Mouse (Mus musculus) frontal cortex, adult 2 months (tissue): Measurements from ENCODE around the gene Wwc1. TPM values are rescaled to one million over a fixed set of nuclear protein-coding genes. Genes with fewer than 3 reads are reported as not detected.
A peak's percentile ranks its signal among the peaks of the same experiment; 100 is the strongest.
"Not testable (repeated sequence)": the region's sequence is repeated elsewhere in the genome, so short reads cannot be mapped to it uniquely, and the experiment has no call there.

Experiments used
- DNase-seq, 2 experiments: peaks; one replicate each; pipeline ENCODE4 v3.0.0; 2022; ENCODE audit warnings: low spot score in 1 of 2; ENCODE audit errors: extremely low spot score in 1 of 2
- polyA plus RNA-seq: library from polyadenylated mRNA; depleted of rRNA; stranded (reverse); fragments of >200 nt; gene quantifications from 2 replicates; pipeline ENCODE4 v1.2.3, GENCODE M21; 2012

Wwc1 gene
- polyA plus RNA-seq, 1 experiment: 79.1 TPM

DNA sequence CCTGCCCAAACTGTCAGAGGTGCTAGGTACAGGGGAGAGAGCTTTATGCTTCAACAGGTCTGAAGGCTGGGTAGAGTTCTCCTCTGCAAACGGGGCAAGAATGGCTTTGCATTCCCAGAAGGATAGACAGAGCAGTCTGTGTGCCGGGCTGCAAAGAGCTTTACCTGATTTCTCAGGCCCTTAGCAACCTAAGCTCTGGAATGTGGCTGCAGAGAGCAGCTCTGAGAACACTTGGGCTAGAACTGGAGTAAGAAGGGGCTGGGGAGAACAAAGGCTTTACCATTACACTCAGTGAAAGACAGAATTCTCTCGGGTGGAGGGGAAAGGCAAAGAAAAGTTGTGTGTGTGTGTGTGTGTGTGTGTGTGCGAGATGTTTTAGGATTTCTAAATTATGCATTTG is 86.9 kb downstream of the Wwc1 start:
- DNase-seq: no peak

DNA sequence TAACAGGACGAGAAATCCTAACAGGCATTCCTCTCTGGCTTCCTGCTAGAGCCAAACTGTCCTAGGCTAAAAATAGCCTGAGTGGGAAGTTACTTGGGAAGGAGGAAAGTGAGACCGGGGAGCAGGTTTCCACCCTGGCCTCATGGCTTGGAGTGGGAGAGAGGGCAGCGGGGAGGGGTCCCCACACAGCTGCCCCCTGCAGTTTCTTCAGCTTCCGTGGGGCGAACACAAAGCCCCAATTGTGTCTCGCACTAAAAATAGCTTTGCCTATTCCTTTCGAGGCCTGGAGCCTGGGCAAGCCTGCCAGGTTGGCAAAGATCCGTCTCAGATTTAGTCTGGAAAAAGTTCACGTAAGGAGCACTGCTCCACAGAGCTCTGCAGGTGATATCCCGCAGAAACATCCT is 87.3 kb downstream of the Wwc1 start:
- peak; percentile 21 to 55 for DNase-seq

DNA sequence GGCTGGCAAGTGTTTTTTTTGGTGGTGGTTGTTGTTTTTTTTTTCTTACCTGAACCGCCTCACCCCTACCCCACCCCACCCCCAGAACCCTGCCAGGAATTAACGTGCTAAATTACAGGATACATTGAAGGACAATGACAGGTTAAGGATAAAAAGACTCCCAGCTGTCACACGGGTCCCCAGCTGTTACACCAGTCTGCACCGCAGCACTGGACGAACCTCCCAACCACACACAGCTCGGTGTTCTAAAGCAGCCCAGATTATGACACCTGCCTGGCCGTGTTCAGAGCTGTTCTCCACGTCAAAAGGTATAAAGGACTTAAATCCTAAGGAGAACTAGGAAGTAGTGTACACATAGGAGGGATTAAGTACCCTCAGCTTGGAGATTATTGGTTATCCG is 88.0 kb downstream of the Wwc1 start:
- DNase-seq: no peak

DNA sequence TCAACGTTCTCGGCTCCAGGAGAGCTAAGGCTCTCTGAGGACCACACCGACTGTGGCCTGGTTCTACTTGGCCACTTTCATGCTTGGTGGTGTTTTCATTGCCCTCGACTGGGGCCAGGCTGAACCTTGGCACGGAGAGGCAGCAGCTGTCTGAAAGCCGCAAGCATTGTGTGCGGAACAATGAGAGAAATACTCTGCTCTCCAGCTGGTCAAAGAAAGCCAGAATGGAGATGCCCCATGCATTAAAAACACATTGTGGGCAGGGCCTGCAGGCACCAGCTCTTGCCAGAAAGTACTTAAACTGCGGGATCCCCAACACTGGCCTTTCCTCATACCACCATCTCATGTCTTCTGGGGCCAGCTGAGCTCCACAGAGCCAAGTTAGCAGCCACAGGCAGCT is 91.5 kb downstream of the Wwc1 start:
- peak in 1 of 2 experiments; percentile 13 for DNase-seq

DNA sequence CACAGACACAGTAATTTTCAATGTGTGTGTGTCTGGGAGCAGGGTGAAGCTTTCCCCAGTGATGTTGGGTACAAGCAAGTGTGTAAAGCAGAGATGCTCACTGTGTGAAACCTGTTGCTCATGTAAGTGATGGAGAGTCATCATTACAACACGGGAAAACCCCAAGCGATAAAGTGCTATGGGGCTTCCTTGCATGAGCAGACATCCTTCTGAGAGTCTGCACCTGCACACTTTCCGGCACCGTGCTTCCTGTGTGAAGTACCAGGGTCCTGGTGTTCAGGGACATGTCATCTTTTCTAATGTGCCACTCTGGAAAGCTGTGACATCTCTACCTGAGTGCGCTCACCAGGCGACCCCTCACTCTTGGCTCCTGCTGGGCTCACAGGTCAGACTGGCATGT is 97.5 kb downstream of the Wwc1 start:
- DNase-seq: no peak

DNA sequence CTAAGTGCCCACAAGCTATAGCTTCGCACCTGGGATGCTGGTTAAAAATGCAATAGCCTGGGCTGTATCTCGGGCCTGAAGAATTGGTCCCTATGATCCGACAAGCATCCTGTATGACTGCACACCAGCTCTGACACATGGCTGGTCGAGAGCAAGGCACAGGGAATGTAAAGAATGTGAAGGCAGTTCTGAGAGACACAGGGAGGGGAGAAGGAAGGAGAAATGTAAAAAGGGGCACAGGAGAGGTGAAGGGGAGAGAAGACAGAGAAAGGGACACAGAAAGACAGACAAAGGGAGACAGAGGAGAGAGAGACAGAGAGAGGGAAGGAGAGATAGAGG is 101.8 kb downstream of the Wwc1 start:
- DNase-seq: no peak

DNA sequence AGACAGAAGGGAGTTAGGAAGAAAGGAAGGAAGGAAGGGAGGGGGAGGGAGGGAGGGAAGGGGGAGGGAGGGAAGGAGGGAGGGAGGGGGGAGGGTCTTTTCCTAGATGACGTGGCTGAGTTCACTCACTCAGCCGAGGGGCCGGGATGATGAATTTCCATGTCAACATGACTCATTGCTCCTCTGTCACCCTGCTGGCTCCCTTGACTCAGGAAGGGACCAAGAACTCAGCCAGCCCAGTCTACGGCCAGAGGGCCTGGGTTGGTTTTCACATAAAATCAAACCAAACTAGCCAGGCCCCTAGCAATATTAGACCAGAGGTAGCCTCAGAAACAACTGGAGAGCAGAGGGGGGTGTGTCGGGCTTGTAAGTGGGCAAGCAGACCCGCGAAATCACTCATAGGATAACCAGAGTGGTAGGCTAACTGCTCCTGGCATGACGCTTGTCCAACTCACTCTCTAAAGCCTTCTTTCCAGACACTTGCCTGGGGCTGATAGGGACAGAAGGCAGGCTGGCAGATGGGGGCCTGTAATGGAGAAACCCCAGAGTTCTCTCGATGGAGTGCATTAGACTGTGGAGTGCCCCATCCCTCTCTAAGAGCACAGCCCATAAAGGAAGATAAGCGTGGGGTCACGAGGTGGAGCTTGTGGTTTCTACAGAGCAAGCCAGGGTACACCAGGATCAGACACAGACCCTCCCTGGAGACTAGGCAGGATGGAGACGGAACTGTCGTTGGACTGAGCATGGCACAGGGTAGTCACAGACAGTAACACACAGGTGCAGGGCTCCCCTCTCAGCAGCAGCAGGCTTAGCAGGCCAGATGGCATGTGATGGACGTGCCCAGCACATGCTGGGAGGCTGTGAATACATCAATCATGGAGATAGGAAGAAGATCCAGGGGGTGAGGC is 102.4 kb downstream of the Wwc1 start:
- DNase-seq: no peak

DNA sequence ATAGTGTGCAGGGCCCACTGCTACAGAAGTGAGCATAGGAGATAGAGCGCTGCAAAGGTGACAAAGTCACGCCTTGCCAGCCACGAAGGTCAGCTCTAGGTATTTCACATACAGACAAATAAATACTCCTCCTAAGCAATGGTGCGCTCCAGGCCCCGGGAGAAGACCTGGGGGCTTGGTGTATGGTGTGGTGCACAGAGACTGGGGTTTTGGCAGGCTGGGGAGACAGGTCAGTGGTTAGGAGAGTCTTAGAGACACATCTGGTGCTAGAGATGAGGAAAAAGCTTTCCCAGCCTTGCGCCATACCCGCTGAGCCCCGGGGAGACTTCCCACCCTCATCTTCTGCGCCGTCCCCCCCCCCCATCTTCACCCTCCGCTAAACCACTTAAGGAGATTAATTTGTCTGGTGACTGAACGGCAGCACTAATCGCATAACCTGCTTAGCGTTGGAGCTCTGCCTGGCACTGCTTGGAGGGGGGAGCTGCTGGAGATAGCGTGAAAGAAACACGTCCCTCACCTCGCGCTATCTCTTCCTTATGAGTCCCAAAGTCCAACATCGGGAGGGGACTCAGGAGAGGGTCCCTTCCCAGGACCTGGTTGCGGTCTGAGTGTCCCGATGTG is 106.6 kb downstream of the Wwc1 start:
- DNase-seq: no peak

DNA sequence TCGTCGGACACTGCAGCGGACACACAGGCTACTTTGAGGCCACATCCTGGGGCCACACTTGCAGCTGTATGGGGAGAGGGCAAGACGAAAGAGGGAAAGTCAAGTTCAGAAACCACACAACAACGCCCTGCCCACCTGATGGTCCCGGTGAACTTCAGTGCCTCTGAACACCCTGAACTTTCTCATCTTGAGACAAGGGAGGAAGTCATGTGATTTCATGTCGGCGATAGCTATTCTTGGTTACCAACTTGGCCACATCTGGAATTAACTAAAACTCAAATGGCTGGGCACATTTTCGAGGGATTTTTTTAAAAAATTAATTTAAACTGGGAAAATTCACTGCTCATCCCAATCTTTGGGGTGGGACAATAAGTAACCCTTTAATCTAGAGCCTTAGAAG is 109.4 kb downstream of the Wwc1 start:
- DNase-seq: no peak

DNA sequence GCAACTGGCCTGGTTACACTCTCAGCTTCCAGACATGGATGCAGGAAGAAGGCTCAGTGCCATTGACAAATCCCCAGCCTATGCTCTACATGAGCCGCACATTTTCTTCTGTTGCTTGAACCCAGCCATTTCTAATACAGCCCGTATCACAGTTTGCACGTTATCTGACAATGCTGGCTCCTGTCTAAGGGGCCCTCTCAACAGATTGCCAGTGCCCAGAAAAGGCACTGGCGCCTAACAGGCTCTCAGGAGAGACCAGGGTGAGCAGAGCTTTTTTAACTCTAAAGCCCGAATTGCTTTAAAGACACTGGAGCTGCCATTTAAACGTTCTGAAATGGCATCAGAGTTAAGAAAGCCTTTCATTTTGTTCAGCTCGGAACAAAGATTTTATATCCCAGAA is 114.2 kb downstream of the Wwc1 start:
- no peak for DNase-seq

DNA sequence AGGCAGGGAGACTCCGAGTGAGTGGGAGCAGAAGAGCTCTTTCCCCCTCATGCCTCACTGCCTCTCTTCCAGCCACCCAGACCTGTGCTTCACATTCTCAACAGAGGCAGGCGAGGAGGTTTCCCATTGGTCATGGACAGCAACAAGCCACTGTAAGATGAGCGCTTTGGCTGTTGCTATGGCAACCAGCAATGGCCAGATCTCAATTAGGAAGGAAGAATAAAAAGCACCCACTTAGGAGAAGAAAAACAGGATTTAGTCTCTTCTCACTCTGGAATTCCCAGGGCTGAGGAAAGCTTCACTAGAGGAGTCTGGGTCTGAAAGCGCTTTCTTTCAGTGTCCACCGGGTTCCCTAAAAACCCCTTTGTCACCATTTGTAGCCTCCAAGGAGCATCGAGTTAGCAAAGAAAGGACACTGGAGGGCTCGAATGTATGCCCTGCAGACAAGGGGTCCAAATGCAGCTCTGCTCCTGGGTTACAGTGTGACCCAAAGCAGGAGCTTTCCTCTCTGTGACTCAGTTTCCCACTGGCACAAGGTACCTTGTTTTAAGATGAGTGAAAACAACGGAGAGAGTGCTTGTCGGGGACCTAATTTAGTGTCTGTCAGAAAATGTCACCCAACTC is 115.2 kb downstream of the Wwc1 start:
- peak; percentile 80 to 83 for DNase-seq

DNA sequence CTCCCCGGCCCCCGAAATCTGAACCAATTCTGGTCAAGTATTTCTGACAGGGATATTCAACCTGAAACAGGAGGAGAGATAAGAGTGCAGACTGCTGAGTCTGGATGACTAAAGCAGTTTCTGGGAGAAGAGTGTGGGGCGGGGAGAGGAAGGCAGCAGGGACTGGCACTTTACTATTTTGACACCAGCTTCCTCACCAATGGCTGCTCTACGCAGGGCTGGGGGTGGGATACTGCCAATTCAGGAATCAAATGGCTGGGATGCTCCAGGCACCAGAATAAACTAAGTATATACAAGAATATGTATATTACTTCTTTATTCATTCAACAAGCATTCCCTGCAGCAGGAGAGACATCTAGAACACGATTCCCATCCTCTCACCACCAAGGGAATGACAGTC is 116.7 kb downstream of the Wwc1 start:
- no peak for DNase-seq

DNA sequence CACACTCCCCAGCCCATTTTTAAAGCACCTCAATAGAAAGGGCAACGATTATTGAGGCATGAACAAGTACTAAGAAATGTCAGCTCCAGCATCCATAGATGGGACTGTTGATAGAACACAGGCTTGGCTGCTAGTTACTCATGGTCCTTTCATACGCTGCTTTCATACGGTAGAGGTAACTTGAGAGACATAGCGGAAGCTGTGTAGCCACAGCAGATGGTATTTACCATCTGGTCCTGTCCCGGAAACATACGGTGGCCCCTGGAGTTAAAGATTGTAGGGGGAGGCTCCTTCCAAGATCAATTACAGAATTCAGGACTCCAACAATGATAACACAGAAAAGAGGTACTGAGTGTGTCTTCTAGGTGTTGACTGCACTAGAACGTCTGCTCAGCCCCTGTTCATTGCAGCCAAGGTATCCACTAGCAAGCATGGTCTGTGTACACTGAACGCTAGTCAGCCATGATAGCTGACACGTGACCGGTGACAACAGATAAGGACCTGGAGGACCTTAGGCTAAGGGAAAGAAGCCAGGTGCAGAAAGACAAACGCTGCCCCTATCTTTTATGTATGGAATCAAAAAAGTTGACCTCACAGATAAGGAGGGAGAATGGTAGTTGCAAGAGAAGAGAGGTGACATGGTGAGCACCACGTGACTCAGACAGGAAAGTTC is 122.8 kb downstream of the Wwc1 start:
- no peak for DNase-seq

DNA sequence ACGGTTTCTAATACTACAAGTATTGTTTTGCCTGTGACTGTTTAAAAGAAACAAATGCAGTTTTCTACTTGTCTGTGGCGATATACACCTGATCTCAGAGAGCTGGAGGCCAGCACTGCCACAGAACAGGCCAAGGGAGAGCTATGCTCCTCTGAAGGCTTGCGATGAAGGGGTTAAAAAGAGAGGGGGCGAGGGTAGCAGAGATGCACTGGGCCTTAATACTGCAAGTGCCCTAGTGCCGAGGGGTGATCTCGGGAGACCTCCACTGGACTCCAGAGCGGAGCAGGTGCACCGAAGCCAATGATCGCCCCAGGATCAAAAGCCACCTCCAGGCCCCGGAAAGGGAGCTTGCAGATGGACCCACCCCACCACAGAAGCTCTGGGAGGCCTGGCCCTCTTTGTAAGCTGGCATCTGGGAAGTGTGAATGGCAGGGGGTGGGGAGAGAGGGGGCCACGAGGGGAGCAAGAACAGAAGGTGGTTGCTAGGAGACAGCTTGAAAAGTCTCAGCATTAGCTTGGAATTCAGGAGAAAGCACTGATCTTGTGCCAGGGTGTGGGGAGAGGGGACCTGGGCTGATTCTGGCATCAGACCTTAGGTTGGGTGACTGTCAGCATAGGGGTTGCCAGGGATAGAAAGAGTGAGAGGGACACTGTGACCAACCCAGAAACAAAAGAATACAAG is 123.8 kb downstream of the Wwc1 start:
- peak; percentile 38 to 63 for DNase-seq

DNA sequence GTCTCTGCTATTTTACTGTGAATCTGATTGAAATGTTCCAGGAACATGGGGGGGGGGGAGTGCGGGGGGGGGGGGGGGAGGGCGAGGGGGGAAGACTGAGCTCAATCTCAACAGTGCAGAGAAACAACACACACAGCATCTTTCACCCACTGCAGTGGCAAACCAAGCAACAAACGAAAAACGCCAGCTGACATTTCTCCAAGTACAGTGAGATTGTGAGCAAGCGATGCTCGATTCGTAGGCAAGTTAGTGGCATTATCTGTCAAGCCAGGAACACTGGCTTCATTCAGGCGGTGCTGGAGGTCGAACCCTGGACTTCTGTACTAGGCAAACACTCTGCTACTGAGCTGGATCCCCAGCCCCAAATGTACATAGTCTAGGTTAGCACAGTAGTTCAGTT is 124.8 kb downstream of the Wwc1 start:
- DNase-seq: no peak

DNA sequence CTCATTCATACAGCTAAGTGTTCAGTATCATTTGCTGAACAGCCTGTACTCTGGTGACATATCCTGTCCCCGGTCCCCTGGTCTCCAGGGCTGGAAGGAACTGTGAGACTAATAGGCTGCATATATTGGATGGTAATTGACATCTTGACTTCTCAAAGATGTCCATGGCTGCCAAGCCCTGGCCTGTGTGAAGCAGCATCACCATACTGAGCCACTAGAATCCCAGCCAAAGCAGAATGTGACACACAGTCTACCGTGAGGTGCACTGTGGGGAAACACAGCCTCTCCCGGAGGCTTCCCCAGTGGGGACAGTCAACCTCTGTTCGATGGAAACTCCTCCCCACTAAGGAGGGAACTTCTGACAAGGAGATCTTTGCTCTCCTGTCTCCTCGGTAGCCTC is 125.4 kb downstream of the Wwc1 start:
- no peak for DNase-seq

DNA sequence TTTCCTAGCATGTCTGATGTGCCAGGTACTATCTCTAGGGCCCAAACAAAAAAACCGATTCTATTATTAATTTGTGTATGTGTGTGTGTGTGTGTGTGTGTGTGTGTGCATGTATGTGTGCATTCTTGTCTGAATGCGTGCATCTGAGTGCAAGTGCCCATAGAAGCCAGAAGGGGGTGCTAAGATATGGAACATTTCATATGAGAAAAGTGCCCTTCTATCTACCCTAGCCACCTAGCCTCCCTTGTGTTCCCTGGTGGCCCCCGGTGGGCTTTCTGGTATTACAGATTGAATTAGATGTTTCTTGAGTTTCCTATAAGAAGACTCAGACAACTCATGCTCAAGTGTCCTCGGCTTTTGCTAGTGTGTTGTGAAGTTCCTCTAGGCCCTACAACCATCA is 126.7 kb downstream of the Wwc1 start:
- DNase-seq: no peak

DNA sequence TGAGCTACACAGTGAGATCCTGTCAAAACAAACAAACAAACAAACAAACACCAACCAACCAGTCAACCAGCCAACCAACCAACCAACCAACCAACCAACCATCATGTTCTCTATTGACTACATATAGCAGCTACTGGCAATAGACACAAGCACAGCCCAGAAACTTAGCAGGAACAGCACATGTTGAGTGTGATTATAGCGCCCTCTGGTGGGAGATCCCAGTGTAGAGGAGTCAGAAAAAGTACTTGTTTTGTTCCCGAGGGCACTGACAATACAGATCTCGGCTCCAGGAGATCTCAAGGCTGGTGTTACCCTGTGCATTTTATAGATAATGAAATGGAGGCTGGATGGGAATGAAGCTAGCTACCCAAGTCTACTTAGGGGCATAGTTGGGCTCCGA is 127.6 kb downstream of the Wwc1 start:
- DNase-seq: peak in 1 of 2 experiments; percentile 63

DNA sequence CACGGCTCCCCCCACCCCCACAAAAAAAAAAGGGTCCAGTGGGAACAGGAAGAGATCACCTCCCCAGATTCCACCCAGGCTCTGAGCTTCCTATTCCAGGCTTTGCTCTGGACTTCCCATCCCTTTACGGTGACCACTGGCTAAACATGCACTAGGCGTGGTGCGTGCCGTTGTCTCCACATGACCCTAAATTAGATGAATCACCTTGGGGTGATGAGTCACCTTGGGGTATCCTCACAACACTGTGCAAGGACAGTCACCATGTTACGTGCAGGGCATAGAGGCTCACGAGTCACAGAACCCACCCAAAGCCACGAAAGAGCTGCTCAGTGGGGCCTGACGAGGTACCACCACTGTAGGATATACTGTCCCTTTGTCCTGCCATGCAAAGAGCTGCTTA is 136.0 kb downstream of the Wwc1 start:
- DNase-seq: no peak

DNA sequence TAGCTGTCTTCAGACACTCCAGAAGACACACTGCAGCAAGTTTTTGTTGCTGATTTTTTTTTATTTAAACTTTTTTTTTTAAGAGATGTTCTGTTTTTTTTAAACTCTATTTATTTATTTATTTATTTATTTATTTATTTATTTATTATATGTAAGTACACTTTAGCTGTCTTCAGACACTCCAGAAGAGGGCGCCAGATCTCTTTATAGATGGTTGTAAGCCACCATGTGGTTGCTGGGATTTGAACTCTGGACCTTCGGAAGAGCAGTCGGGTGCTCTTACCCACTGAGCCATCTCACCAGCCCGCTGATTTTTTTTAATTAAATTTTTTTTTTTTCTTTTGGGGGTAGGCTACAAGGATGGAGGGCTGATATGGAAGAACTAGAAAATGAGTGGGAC is 137.8 kb downstream of the Wwc1 start:
- not testable (repeated sequence) for DNase-seq
